27 mouse cellular contexts compared by ENCODE assay signal in genomic region chr2:159596285-159596684, GRCm38 (mm10).
DNase-seq lines count a peak whose midpoint lies in the region; ATAC-seq lines count a peak whose summit lies in the region.
"Had no signal": no experiment of that assay in that cellular context is flagged by ENCODE, and none has a peak within 500 bp of the region (broad histone marks: within the 10 kb centered on the region; RNA-seq: fewer than 3 reads in every experiment).

No protein-coding gene starts in this region.

- H3K27ac ChIP-seq in neural tube, embryonic 15.5 days (replicated peaks) = no peak overlapping the region
- peak overlapping the region; percentile 61; the same call in 1 of the 2 replicates for H3K27ac ChIP-seq in limb, embryonic 10.5 days
- H3K27ac ChIP-seq: forebrain, embryonic 12.5 days; heart, embryonic 15.5 days; hindbrain, embryonic 14.5 days; layer of hippocampus, adult 2 months; limb, embryonic 15.5 days; liver, embryonic 14.5 days; midbrain, embryonic 13.5 days had no signal

- no peak overlapping the region for H3K9ac ChIP-seq in neural tube, embryonic 15.5 days (replicated peaks)
- H3K9ac ChIP-seq: forebrain, embryonic 12.5 days; heart, embryonic 15.5 days; hindbrain, embryonic 14.5 days; limb, embryonic 15.5 days; liver, embryonic 14.5 days; lung, embryonic 14.5 days; midbrain, embryonic 13.5 days had no signal

- H3K4me2 ChIP-seq in neural tube, embryonic 15.5 days = no peak overlapping the region
- H3K4me2 ChIP-seq: forebrain, embryonic 12.5 days; heart, embryonic 15.5 days; hindbrain, embryonic 14.5 days; limb, embryonic 15.5 days; lung, embryonic 14.5 days; midbrain, embryonic 13.5 days had no signal

- no peaks in the 10 kb centered on the region for H3K4me1 ChIP-seq in neural tube, embryonic 15.5 days
- H3K4me1 ChIP-seq in limb, embryonic 10.5 days = peaks cover 17% of the 10 kb centered on the region
- H3K4me1 ChIP-seq: forebrain, embryonic 12.5 days; limb, embryonic 15.5 days; midbrain, embryonic 13.5 days had no signal

- no peaks in the 10 kb centered on the region for H3K36me3 ChIP-seq in neural tube, embryonic 15.5 days
- H3K36me3 ChIP-seq in limb, embryonic 10.5 days = no peaks in the 10 kb centered on the region
- H3K36me3 ChIP-seq: forebrain, embryonic 12.5 days; G1E; heart, embryonic 15.5 days; limb, embryonic 15.5 days; midbrain, embryonic 13.5 days had no signal

- no peak overlapping the region for H3K4me3 ChIP-seq in neural tube, embryonic 15.5 days (replicated peaks)
- no peak overlapping the region for H3K4me3 ChIP-seq in limb, embryonic 10.5 days
- H3K4me3 ChIP-seq: forebrain, embryonic 12.5 days; heart, embryonic 15.5 days; layer of hippocampus, adult 2 months; limb, embryonic 15.5 days; midbrain, embryonic 13.5 days had no signal

- ATAC-seq in neural tube, embryonic 15.5 days (ENCODE audit: low FRiP score) = no peak
- ATAC-seq: inflammation-experienced regulatory T-cells, adult 6 months; midbrain, embryonic 13.5 days had no signal

- peak; percentile 85 for DNase-seq in heart, adult 11 months
- DNase-seq in heart, postnatal 14 days = no peak
- DNase-seq in neural tube, embryonic 10.5 days (ENCODE audit: extremely low spot score, low spot score) = peak; percentile 36
- DNase-seq in limb, embryonic 10.5 days (ENCODE audit: low spot score) = peak; percentile 70
- no peak for DNase-seq in cerebellum, adult 11-12 months
- DNase-seq in thymus, adult 18-20 months = no peak
- DNase-seq: adrenal gland, adult 2 months; B cell, adult 2 months; cerebellum, adult 11 months; cerebellum, postnatal 10 days; heart, postnatal 4 days; kidney, adult 9 months; lung, embryonic 14.5 days; retina, postnatal 1 day; right cerebral cortex, postnatal 25 days; thymus, postnatal 14 days had no signal

- intact Hi-C loops in heart, postnatal 14 days (cut with DNase I) = no loop called here

- no peaks in the 10 kb centered on the region for H3K27me3 ChIP-seq in neural tube, embryonic 15.5 days (replicated peaks)
- H3K27me3 ChIP-seq in limb, embryonic 10.5 days (ENCODE audit: low read depth, poor library complexity, severe bottlenecking) = peaks cover 8% of the 10 kb centered on the region; the same call in 1 of the 2 replicates
- H3K27me3 ChIP-seq: CH12.LX; forebrain, embryonic 12.5 days; heart, embryonic 15.5 days; limb, embryonic 15.5 days; midbrain, embryonic 13.5 days had no signal

- 77% methylated on average over 6 of the region's 6 CpGs for WGBS in neural tube, embryonic 15.5 days
- WGBS in limb, embryonic 10.5 days = 54% methylated on average over 6 of the region's 6 CpGs

- no peaks in the 10 kb centered on the region for H3K9me3 ChIP-seq in neural tube, embryonic 15.5 days (replicated peaks)
- H3K9me3 ChIP-seq in limb, embryonic 10.5 days (replicated peaks) = no peaks in the 10 kb centered on the region
- H3K9me3 ChIP-seq: forebrain, embryonic 12.5 days; heart, embryonic 15.5 days; limb, embryonic 15.5 days; midbrain, embryonic 13.5 days had no signal

Comparison
In these comparisons a context has a peak if more than half of its experiments do, and no peak if none do; other contexts are left out.
1. DNase-seq: peak in heart, adult 11 months (single experiment), neural tube, embryonic 10.5 days (single experiment) and limb, embryonic 10.5 days (single experiment); none in heart, postnatal 14 days (0 of 2), cerebellum, adult 11-12 months (single experiment) and thymus, adult 18-20 months (0 of 2).